Mouse (Mus musculus): ENCODE measurements at regions not wholly inside any gene's neighbourhood (a gene's known extent, or its start where the extent isn't known, plus 50 kb on each side); places are given as distances from the start of the nearest gene placed in this dataset.
"Not testable (repeated sequence)": the region's sequence is repeated elsewhere in the genome, so short reads cannot be mapped to it uniquely, and the experiment has no call there.

GRCm38 (mm10) chr7:111168546-111169233 lies 85.9 kb upstream of the Eif4g2 start:
- not testable (repeated sequence) for DNase-seq

GRCm38 (mm10) chr7:111164994-111165393 lies 82.2 kb upstream of the Eif4g2 start:
- DNase-seq, result no peak

- DNase-seq, result no peak
Observed at GRCm38 (mm10) chr7:111164276-111164675, 81.4 kb upstream of the Eif4g2 start.

- DNase-seq, result no peak
Observed at GRCm38 (mm10) chr7:111163861-111164260, 81.0 kb upstream of the Eif4g2 start.

- no peak for DNase-seq
Observed at GRCm38 (mm10) chr7:111163321-111163720, 80.5 kb upstream of the Eif4g2 start.

GRCm38 (mm10) chr7:111158791-111159286 lies 76.0 kb upstream of the Eif4g2 start:
- peak; percentile 23 for DNase-seq

GRCm38 (mm10) chr7:111157754-111158325 lies 75.0 kb upstream of the Eif4g2 start:
- no peak for DNase-seq

GRCm38 (mm10) chr7:111157287-111157686 lies 74.5 kb upstream of the Eif4g2 start:
- DNase-seq, result peak; percentile 28

- peak; percentile 44 for DNase-seq
Observed at GRCm38 (mm10) chr7:111156472-111157231, 73.8 kb upstream of the Eif4g2 start.

GRCm38 (mm10) chr7:111155995-111156394 lies 73.2 kb upstream of the Eif4g2 start:
- peak; percentile 24 for DNase-seq

GRCm38 (mm10) chr7:111154217-111154616 lies 71.4 kb upstream of the Eif4g2 start:
- no peak for DNase-seq

- DNase-seq, result no peak
Observed at GRCm38 (mm10) chr7:111150540-111150939, 67.7 kb upstream of the Eif4g2 start.

- no peak for DNase-seq
Observed at GRCm38 (mm10) chr7:111150115-111150514, 67.3 kb upstream of the Eif4g2 start.

- no peak for DNase-seq
Observed at GRCm38 (mm10) chr7:111147593-111147992, 64.8 kb upstream of the Eif4g2 start.

- DNase-seq, result no peak
Observed at GRCm38 (mm10) chr7:111146670-111147069, 63.8 kb upstream of the Eif4g2 start.

GRCm38 (mm10) chr7:111144216-111144615 lies 61.4 kb upstream of the Eif4g2 start:
- DNase-seq, result peak; percentile 57

- no peak for DNase-seq
Observed at GRCm38 (mm10) chr7:111141285-111141965, 58.6 kb upstream of the Eif4g2 start.

GRCm38 (mm10) chr7:111138038-111138437 lies 55.2 kb upstream of the Eif4g2 start:
- DNase-seq, result no peak

GRCm38 (mm10) chr7:111136066-111136639 lies 53.3 kb upstream of the Eif4g2 start:
- DNase-seq, result no peak

GRCm38 (mm10) chr7:111134496-111134895 lies 51.7 kb upstream of the Eif4g2 start:
- DNase-seq, result no peak

Measured in lung, postnatal 36 days (tissue).